Mouse (Mus musculus): ENCODE measurements around the gene Dis3.

Gene Dis3

DNA sequence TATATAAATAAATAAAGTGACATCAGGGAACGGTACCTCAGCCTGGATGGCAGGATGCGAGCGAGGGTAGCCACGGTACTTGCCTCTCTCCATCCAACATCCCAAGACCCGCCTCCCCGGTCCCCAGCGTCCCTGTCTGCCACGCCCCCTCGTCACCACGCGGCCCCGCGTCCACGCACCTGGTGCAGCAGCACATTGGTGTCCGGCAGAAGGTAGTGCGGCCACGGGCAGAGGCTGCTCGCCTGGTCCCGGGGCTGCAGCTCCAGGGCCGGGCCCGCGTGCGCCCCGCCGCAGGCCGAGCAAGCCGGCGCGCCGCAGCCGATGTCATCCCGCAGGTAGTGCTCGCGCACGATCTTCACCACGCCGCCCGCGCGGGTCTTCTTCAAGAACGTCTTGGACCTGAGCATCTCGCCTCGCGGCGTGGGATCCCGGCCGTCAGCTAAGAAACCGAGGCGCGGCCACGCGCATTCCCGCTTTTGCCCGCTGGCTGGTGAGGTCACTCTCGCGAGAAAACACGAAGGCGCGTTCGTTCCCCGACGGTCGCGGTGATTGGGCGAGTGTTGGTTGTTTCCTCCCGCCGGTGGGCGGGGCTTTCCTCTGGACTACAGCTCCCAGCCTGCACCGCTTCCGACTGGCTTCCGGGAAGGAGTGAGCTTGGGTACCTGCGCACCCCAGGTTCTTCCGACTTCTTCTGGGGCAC lies at the start of gene Dis3, which contains the start of gene Pibf1:
Dis3 (minus strand) TSS at position 504 of the 700 bp plus-strand sequence.
Pibf1 (plus strand) TSS at position 158 of the 700 bp plus-strand sequence.
- peak; percentile 94 for DNase-seq (ENCODE audit: low read depth)

DNA sequence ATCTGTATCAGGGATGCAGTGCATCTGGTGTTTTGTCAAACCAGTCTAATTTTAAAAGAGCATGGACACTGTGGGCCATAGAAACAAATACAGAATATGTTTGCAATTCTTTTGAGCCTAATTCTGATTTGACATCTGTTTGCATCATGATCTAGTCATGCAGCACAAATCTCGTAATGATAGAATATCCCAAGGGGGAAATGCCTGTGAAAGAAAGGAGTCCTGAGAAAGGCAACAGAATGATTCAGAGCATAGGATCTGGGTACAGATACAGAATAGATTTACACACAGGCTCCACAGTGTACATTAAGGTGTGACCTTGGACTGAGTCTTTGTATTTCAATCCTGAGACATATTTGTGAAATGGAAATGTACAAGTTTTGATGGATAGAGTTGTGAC lies 47.3 kb upstream of the Dis3 start:
- no peak for DNase-seq (ENCODE audit: low read depth)

DNA sequence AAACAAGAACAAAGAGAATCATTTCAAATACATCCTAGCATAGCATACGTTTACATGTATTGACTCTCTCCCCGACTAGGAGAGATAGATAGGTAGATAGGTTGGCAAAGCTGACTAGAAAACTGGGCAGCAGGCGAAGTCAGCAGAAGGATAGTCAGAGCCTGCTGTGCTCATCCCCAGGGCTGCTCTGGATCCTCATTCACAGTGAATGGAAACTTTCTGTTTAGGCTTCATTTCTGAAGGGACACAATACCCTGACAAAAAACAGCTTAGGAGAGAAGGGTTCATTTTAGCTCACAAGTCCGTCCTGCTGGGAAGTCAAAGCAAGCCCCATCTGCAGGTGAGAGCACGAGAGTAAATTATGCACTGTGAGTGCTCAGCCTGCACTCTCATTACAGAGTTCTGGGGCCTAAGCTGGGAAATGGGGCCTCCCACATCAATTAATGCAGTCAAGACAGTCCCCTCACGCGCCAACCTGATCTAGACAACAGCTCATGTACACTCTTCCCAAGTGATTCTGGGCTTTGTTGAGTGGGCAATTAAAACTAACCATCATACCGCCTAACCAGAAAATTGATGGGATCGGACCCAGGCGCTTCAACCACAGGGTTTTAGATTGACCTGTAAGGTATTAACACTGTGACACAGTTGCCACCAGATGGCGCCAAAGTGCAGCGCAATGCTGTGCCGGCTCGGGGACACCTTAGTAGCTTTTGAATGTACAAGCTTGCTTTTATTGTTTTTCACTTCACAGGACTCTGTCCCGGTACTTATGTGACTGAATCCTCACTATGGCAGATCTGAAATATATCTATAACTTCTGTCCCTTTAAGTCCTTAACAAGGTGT lies 42.4 kb upstream of the Dis3 start:
- peak; percentile 43 for DNase-seq (ENCODE audit: low read depth)

DNA sequence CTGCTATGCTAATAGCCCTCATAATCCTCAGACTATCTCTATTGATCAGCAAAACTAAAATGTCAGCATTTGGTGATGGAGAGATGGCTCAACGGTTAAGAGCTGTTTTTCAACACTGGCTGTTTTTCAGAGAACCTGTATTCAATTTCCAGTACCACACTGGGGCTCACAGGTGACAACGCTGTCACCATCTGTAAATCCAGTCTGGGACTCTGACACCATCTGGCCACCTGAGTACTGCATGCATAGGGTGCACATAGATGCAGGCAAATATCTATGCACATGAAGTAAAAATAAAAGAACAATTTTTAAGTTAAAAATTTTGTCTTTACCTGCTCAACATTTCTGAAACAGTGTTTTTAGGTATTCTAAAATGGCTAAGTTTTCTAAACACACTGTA lies 40.5 kb upstream of the Dis3 start:
- DNase-seq (ENCODE audit: low read depth) = no peak

DNA sequence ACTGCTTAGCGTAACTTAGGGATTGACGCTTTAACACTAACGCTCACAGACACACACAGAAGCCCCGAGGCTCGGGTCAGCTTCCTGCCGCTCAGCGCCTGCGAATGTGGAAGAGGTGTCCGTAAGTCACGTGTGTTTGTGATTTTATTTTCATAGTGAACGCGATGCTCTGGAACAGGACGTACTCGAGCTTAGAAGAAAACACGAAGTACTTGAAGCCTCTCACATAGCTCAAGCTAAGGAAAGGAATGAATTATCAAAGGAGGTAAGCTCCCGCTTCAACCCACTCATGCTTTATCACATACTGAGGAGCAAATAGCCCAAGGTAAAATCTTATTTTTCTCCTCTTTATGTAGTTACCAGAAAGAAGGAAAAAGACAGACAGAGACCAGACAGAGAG lies 36.7 kb upstream of the Dis3 start:
- DNase-seq (ENCODE audit: low read depth) = no peak

DNA sequence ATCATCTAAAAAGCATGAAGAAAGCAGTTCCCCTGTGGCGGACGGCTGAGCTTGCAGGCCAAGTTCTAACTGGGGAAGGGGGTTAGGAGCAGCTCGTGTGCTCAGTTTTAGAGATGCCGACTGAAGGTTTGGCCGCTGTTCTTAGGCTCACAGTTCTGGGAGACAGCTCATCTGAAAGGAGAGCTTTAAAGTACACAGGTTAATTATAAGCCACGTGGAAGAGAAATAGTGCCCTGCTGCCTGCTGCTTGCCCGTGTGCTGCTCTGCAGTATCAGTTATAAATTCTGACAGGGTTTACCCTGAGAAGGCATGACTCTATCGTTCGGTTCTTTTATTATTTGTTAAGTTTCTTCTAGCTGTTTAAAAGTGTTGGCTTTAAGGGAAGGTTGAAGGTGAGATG lies 36.2 kb upstream of the Dis3 start:
- no peak for DNase-seq (ENCODE audit: low read depth)

DNA sequence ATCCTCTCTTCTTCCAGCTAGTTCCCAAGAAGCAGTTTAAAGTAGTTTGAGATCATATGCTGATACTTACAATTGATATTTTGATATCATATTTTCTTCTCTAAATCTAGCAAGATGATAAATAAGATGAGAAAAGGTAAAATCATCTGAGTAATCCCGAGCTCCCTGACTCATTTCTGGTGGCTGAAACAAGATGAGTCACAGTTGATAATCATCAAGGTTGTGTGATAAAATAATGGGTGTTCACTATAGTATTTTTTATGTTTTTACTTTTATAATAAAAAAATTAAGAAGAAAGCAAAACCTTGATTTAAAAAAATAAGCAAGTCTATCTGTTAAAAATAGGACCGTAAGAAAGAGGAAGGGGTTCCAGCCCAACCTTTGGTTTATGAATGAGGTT lies 34.5 kb upstream of the Dis3 start:
- DNase-seq (ENCODE audit: low read depth) = no peak

DNA sequence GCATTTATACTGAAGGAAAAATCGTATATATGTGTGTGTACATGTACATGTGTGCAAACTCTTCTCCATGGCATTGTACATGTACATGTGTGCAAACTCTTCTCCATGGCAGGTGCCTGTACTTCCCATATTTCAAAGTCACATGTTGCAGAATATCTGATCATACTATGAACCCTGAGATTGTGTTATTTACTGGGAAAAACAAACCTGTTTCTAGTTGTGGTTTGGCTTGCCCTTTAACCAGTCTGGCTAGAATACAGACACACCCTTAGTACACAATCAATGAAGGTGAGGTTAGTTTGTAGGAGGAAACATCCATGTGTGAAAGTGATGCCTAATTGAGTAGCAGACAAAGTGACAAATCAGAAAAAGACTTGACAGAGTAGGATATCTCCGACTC lies 29.5 kb upstream of the Dis3 start:
- DNase-seq (ENCODE audit: low read depth) = no peak

DNA sequence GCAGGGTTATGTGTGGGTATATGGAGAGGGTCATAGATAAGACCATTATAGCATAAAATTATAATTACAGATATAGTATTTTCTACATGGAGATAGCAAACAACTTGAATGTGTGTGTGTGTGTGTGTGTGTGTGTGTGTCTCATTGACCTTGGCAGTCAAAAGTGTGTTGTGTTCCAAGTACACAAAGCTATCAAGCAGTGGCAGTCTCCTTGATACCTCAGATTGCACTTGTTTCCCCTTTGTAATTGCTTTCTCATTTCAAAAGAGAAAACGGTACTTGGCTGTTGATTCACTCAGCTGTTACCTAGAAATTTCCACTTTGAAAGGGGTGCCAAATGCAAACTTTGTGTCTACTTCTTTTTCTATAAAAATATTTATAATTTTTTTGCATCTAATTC lies 27.9 kb upstream of the Dis3 start:
- DNase-seq (ENCODE audit: low read depth) = no peak

DNA sequence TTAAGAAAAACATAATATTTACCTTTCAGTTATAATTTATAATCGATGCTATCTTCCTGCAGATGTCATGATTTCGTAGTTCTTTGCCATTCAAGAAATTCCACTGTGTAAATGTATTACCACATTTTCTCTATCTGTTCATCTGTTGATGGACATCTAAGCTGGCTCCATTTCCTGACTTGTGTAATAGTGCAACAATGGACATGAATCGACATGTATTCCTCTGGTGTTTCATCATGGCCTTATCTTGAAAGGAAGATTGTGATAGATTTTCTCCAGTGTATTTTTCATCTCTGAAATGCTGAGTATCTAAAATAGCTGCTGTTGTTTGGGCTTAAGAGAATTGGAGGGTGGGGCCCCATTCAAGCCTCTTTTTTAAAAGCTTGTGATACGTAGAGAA lies 27.1 kb upstream of the Dis3 start:
- no peak for DNase-seq (ENCODE audit: low read depth)

DNA sequence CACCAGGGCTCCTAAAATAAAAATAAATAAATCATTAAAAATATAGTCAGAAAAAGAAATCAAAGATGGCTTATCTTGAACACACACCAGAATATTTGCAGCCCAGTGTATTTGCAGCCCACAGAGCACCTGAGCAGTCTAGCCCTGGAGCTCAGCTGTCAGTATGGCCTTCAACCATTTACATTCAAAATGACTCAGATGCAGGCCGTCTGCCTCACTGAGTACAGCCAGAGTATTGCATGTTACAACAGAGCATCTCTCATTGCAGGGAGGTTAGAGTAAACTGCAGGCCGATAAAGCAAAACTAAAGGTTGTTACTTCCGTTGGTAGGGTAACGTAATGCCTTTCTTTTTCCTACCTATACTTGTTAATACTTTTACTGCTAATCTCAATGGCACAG lies 24.5 kb upstream of the Dis3 start:
- no peak for DNase-seq (ENCODE audit: low read depth)

DNA sequence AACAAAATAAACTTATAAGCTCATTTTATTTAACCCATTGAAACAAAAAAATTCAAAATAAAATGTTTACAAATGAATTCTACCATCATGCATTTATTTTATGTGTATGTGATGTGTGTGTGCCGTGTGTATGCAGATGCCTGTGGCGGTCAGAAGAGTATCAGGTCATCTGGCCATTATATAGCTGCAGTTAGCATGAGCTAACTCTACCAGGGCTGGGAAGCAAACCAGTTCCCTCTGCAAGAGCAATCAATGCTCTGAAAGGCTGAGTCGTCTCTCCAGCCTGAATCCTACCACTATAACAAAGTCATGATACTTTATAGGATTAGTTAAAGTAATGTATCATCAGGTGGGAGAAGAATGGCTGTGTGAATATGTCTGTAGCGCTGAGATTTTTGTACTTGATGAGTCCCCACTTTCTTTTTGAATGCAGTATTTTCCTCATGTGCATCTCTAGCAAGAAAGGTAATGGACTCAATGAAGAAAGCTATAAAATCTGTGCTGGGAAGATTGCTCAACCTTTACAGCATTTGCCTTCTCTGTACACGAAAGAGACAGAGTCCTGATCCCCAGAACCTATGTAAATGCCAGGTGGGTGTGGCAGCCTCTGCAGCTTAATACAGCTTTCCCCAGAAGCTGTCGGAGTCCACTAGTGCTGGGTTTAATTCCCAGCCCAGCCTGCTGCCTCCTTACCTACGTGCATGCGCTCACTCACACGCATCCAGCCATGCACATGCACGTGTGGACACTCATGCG lies 22.2 kb upstream of the Dis3 start:
- DNase-seq (ENCODE audit: low read depth) = no peak

DNA sequence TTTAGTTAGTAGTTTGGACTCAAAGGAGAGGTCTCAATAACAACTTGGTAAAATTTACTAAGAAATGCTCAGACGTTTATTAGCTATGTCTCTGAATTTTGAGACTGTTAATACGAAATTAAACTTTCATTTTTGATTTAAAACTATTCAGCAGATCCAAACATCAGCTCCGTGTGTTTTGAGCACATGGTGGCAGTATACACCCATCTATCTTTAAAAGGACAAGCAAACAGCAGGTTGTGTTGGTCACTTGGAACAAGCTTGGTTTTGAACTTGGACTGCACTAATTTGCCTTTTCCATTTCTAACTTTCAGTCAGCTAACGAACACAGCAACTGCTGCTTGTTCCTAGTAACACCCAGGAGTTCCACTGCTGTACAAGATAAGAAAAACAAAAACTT lies 18.0 kb upstream of the Dis3 start:
- no peak for DNase-seq (ENCODE audit: low read depth)

DNA sequence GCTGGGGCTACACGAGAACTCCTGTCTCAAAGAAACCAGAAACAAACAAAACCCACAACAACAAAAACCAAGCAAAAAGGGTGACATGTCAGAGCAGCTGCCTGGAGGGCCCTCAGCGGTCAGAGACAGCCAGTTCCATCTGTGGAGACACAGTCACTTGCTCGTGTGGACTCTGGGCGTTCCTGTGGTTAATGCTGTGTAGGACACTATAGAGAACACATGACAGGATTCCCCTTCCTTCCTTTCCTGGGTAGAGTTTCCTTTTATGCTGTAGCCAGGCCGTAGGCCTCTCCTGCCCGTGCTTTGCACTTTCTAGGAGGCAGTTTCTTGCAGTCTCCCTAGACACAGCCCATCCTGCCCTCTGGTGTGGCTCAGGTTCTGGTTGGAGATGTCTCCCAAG lies 9.2 kb upstream of the Dis3 start:
- DNase-seq (ENCODE audit: low read depth) = no peak

DNA sequence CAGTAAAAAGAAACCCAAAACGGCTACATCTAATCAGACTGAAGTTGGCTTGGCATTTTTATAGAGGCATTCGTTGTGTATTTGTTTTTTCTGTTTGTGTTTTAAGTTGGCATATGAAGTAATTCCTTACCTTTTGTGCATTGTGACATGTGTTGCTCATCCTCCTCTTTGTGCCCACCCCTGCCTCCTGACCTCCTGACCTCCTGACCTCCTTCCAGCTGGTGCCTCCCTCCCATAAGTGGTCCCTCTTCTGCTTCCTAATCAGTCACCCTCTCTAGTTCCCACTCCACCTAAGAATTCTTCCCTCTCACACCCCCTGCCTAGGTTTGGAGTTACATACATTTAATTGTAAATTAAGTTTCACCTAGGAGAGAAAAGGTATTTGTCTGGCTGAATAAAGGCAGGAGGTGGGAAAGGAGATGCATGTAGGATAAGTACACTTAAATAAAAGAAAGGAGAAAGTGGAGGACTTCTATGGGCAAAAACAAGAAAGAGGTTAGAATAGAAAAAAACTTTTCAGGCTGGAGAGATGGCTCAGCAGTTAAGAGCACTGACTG lies 8.1 kb upstream of the Dis3 start:
- no peak for DNase-seq (ENCODE audit: low read depth)

DNA sequence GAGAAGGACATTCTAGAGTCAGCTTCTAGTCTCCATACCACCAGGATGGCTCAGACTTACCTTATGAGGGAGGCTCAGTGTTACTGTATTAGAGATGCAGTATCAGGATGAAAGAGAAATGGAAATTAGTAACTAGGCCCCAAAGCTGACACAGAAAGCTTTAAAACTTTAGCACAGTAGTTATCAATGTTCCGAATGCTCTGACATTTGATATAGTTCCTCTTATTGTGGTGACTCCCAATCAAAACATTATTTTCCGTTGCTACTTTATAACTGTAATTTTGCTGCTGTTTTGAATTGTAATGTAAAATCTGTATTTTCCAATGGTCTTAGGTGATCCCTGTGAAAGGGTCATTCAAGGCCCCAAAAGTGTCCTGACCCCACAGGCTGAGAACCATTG lies 7.1 kb upstream of the Dis3 start:
- DNase-seq (ENCODE audit: low read depth) = no peak

DNA sequence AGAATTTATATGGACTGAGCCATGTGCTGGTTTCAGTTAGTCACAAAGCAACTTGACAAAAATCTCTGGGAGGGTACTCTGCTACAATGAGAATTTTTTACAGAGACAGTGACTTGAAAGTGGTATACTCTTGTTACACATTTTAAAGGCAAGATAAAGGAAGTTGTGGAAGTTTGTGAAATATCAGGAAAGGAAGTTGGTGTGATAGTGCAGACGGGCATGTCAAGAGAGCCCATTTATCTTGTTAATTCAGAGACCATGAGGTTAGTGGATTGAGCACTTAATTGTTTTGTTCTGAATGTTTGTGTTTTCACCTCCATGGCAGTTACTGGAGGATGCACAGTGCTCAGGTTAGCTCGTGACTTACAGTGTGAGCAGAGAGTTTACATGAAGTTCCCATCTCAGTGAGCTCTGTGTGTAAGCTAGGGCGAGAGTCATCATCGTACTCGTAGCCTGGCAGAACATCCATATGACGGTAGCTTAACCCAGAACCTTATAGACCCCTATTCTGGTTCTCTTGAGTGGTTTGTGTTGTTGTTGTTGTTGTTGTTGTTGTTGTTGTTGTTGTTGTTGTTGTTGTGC lies 5.1 kb upstream of the Dis3 start:
- DNase-seq (ENCODE audit: low read depth) = no peak

DNA sequence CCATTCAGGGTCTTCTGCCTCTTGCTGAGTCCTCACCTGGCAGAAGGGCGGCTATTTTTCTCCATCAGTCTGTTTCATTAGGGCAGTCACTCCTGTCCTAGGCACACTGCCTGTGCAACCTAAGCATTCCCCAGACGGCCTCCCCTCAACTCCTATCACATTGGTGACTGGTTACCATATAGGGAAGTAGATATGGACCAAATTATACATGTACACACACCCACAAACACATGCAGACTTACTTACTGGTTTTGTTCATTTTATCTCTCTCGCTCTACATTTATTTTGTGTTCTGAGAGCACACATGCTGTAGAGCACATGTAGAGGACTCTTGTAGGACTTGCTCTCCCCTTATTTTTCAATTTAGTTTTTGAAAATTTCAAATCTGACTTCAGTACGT lies 3.5 kb upstream of the Dis3 start:
- no peak for DNase-seq (ENCODE audit: low read depth)

DNA sequence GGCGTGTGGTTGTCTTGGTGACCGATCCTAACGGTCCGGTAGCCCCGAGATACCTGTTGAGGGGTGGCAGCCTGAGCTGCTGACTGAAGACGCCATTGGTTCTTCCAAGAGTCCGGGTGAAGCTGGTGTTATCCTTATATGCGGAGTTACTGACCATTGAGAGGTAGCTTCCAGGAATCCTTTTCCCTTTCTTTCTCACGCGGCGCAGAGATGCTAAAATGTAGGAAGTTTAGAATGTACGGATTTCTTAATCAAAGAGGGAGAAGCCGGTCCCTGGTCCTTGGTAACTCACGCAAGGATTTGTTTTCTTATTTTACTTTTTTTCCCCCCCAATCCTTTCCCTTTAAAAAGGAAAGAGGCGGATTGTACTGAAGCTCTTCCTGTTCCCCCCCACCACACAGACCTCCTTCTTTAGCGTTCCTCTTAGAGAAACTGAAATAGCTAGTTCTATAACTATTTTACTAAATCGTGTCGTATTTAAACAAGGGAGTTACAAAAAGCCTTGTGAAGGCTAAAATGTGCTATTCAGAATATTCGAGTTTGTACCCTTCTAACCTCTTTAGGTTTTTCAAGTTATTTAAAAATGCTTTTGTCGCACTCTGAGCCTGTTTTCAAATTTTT lies 507 bp upstream of the Dis3 start:
- peak; percentile 8 for DNase-seq (ENCODE audit: low read depth)

DNA sequence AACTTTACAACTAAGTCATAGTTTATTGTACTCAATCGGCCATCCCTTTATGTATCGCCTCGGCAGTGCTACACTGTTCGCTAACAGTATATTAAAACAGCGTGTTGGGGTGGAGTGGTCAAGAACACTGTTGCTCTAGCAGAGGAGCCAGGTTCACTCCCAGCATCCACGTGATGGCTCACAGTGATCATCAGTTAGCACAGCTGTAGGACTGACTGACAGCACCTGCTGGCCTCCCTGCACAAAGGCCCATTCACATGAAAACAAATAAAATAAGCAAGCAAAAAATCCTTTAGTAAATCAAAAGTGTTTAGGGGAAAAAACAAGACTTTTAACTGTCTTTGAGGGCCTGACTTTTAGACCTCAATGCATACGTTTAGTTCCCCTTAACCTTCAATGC lies 10.6 kb downstream of the Dis3 start:
- DNase-seq (ENCODE audit: low read depth) = no peak

DNA sequence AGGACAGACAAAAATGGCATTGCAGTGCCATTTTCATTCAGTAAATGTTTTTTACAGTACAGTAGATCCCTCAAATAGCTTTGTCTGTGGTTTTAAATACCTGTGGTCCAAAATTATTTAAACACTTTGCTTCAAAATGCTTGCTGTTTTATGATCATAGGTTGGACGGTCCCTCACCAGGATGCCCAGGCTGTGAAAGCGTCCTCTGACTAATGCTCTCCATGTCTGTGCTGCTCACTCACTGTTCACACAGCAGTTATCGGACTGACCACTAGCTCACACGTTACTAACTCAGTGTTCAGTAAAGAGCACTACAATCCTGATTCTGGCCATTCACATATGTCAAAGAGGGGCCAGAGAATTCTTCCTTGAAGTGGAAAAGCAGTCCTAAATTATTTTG lies 28.4 kb downstream of the Dis3 start:
- DNase-seq (ENCODE audit: low read depth) = peak; percentile 44

DNA sequence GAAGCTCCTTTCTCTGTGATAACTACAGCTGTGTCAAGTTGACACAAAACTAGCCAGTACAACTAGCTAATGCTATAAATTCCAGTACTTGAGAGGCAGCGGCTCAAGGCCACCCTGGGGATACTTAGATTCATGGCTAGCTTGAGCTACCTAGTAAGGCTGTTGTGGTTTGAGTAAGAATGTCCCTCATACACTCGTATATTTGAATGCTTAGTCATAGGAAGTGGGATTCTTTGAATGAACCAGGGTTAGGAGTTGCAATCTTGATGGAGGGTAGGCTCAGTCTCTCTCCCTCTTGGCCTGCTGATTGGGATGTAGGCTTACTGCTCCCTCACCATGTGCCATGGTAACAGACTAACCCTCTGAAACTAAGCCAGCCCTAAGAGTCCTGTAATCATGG lies 36.5 kb downstream of the Dis3 start:
- DNase-seq (ENCODE audit: low read depth) = no peak

Measured in fibroblast of lung, adult 2 months (primary cell).